Mouse (Mus musculus): Measurements from ENCODE around the gene Acbd4. TPM values are rescaled to one million over a fixed set of nuclear protein-coding genes. Genes with fewer than 3 reads are reported as not detected.
A peak's percentile ranks its signal among the peaks of the same experiment; 100 is the strongest.

The Acbd4 gene
- polyA plus RNA-seq, 1 experiment from 2014 or later: 10.2 TPM

DNA sequence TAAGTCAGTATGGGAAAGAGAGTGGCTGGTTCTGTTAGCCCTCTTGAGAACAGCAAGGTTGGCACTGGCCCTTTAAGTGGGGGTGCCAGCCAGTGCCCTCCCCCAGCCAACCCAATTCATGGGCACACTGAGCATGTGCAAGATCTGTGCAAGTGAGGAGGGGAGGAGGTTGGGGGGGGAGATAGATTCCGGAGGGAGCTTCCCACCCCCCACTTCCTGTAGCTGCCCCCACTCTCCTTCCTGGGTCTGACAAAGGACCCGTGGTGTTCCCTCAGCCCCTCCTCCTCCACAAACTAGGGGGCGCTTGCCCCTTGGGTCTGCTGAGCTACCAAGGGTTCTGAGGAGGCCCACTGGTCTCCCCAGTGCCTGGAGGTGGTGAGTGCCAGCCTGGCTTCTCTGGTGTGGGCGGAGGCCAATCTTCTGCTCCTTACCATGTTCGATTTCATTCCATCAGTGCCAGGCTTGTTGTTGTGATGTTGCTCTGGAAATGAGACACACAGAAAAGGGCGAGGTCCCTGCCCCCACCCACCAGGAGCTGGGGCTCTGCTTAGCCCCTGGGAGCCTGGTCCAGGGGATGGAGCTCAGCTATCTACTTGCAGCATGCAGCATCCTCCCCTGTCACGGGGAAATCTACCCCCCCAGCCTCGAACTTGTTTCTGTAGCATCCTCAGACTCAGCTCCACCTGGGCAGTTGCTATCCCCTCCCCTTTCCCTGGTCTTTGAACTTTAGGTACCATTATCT, 41.1 kb downstream of the Acbd4 start:
- Histone ChIP-seq H3K4me3 (peak overlapping the region; percentile 31; the same call in 1 of the 2 replicates), H3K27ac (peak overlapping the region; percentile 88), H3K4me1 (peaks cover 51% of the 10 kb centered on the region), H3K36me3 (peaks cover 15% of the 10 kb centered on the region), H3K9me3 (no peaks in the 10 kb centered on the region), H3K27me3 (ENCODE audit: insufficient read depth, poor library complexity, severe bottlenecking) (no peaks in the 10 kb centered on the region)
- peak; percentile 83 for DNase-seq (ENCODE audit: low spot score)
- 32% methylated on average over 8 of the region's 8 CpGs for WGBS

DNA sequence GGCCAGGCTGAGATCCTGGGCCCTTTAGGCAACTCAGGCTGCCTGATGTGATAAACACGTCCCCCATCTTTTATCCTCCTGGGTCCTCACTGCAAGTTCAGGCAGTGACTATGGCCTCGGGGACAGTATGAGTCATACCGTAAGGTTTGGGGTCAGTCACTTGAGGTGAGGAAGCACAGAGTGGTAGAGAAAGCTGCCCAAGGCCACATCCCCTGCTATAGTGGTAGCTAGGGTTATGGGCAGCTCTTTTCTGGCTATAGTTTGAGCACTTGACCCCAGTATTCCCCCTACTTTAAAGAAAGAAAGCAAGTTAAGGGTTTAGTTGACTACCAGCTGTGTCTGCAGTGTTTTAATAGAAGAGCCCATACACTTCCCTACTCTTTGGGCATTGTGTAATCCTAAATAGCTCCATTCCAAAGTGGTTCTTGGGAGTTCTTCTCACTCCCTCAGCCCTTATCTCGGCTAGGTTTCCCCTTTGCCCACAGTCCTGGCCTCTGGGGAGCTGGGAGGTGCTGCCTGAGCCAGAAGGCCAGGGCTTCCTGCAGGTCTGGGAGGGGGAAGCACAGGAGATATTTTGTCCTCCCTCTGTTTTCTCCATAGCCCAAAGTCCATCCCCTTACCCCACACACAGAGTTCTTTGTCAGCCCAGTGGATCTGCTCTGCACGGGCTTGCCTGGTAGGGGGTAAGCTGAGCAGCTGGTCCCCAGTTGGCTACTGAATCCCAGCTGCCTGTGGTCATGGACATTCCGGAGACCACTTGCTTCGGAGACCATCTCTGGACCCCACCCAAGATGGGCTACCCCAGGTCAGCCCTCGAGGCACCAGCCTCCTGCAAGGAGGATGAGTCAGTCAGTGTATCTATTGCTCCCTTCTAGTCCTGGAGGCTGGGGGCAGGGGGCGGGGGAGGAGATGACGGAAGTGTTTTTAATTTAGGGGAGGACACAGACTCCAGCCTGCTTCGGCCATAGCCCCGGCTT, 43.1 kb downstream of the Acbd4 start:
- no peak for DNase-seq (ENCODE audit: low spot score)
- H3K27ac ChIP-seq: peak overlapping the region; percentile 78
- H3K4me1 ChIP-seq: peaks cover 51% of the 10 kb centered on the region
- no peaks in the 10 kb centered on the region for H3K27me3 ChIP-seq (ENCODE audit: insufficient read depth, poor library complexity, severe bottlenecking)
- peaks cover 2% of the 10 kb centered on the region; the same call in 1 of the 2 replicates for H3K36me3 ChIP-seq
- H3K4me3 ChIP-seq: no peak overlapping the region
- no peaks in the 10 kb centered on the region for H3K9me3 ChIP-seq
- WGBS: 28% methylated on average over 12 of the region's 12 CpGs

DNA sequence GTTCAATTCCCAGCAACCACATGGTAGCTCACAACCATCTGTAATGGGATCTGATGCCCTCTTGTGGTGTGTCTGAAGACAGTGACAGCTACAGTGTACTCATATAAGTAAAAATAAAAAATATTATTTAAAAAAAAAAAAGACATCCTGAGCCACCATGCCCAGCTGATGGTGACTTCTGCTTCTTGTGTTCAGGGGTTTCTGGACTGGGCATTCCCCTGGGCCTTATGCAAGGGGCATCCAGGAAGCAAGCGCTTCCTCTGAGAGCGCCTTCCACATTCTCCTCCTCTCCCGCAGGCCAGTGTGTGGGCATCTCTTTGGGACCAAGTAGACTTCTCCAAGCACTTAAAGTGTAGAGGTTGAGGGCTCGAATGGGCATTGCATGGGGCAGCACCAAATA, 44.9 kb downstream of the Acbd4 start:
- Histone ChIP-seq H3K4me3 (no peak overlapping the region), H3K9me3 (no peaks in the 10 kb centered on the region), H3K27ac (no peak overlapping the region), H3K27me3 (ENCODE audit: insufficient read depth, poor library complexity, severe bottlenecking) (no peaks in the 10 kb centered on the region), H3K4me1 (peaks cover 35% of the 10 kb centered on the region), H3K36me3 (no peaks in the 10 kb centered on the region)
- DNase-seq (ENCODE audit: low spot score): no peak
- WGBS: 87% methylated on average over 4 of the region's 4 CpGs

DNA sequence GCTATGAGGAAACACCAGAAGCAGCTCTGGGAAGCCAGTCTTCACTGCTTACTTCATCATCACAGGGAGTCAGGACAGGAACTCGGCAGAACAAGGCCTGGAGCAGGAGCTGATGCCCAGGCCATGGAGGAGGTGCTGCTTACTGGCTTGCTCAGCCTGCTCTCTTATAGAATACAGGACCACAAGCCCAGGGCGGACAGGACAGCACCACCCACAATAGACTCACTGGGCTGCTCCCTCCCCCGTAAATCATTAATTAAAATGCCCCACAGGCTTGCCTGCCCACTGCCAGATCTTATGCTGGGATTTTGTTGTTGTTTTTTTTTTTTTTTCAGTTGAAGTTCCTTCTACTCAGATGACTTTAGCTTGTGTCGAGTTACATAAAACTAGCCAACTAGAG, 46.3 kb downstream of the Acbd4 start:
- no peaks in the 10 kb centered on the region for H3K9me3 ChIP-seq
- H3K27me3 ChIP-seq (ENCODE audit: insufficient read depth, poor library complexity, severe bottlenecking): no peaks in the 10 kb centered on the region
- H3K4me3 ChIP-seq: no peak overlapping the region
- H3K27ac ChIP-seq: no peak overlapping the region
- H3K4me1 ChIP-seq: peaks cover 21% of the 10 kb centered on the region
- H3K36me3 ChIP-seq: no peaks in the 10 kb centered on the region
- no peak for DNase-seq (ENCODE audit: low spot score)
- 63% methylated on average over 4 of the region's 4 CpGs for whole genome bisulfite sequencing

DNA sequence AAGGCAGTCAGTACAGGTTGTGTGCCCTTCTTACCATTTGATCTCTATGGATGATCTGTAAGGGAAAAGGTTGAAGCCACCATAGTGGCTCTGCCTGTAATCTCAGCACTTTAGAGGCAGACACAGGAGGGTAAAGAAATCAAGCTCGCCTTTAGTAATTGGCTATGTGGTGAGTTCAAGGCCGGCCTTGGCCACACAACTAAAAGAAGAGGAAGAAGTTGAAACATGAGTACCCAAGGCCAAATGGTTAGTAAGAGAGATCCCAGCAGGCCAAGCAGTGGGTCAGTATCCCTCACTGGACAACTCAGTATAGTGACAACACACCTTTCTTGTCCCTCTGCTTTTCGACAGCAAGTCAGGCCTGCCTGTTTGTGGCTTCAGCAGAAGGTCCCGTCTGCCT, 48.3 kb downstream of the Acbd4 start:
- Histone ChIP-seq H3K27ac (no peak overlapping the region), H3K36me3 (no peaks in the 10 kb centered on the region), H3K9me3 (no peaks in the 10 kb centered on the region), H3K4me3 (no peak overlapping the region), H3K4me1 (peaks cover 6% of the 10 kb centered on the region), H3K27me3 (ENCODE audit: insufficient read depth, poor library complexity, severe bottlenecking) (no peaks in the 10 kb centered on the region)
- DNase-seq (ENCODE audit: low spot score): no peak
- WGBS: 88% methylated on average over 4 of the region's 4 CpGs

DNA sequence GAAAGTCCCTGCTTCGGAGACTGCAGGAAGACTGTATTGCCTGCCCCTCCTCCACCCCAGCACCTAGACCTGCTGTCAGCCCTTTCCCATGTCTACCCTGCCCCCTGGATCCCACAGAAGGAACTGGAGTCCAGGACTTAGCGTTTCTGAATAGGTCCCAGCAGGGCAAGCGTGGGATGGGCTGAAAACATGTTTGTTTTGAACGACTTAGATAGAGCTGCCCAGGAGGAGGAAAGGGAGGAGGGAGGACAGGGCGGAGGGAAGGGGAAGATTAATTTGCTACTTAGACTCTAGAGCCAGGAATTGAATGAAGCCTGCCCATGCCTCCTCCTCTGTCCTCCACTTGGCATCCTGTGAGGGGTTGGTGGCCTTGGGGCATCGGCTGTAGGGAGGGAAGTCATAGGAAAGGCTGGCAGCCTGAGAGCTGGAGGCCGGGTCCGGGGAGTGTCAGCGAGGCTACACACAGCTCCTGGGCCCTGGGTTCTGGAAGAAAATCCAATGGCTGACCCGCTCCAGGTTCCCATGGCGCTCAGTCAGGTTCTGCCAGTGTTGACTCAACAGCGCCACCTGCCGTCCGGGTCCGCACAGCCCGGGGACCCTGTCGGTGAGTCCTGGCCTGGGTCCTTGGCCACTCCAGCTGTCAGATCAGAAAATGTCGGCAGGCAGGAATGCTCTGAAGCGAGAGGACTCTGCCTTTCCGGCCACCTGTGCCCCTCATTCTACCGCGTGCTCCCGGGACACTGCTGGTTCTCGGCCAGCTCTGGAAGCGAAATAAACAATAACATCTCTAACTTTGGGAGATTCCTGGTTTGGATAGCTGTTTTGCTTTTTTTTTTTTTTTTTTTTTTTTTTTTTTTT, 57.4 kb downstream of the Acbd4 start:
- H3K9me3 ChIP-seq: no peaks in the 10 kb centered on the region
- under 1% methylated on average over 25 of the region's 25 CpGs for WGBS
- H3K4me3 ChIP-seq: peak overlapping the region; percentile 59
- DNase-seq (ENCODE audit: low spot score): peak; percentile 97
- no peaks in the 10 kb centered on the region for H3K36me3 ChIP-seq
- H3K27me3 ChIP-seq (ENCODE audit: insufficient read depth, poor library complexity, severe bottlenecking): 0 out of 2 replicates have a peak, but pooled peaks cover 3% of the 10 kb centered on the region
- H3K27ac ChIP-seq: peak overlapping the region; percentile 79
- peaks cover 8% of the 10 kb centered on the region for H3K4me1 ChIP-seq

DNA sequence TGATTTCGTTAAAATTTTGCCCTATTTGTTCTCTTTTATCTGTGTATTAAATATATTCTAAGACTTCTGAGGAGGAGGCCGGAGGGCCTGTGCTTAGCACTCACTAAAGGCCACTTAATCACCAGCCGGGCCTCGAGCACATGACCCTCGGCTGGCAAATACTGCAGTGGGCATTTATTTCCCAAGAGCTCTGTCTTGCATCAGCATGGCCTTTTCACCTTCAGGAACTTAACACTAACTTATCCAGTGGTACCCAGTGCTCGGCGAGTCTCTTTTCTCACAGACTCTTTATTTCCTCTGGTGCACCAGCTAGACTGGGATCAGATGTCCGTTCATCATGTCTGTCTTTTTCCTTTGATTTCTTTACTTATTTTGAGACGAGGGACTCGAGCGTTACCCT, 59.3 kb downstream of the Acbd4 start:
- H3K4me1 ChIP-seq: peaks cover 12% of the 10 kb centered on the region
- H3K9me3 ChIP-seq: no peaks in the 10 kb centered on the region
- no peak for DNase-seq (ENCODE audit: low spot score)
- H3K27ac ChIP-seq: no peak overlapping the region
- H3K36me3 ChIP-seq: no peaks in the 10 kb centered on the region
- H3K27me3 ChIP-seq (ENCODE audit: insufficient read depth, poor library complexity, severe bottlenecking): peaks cover 5% of the 10 kb centered on the region; the same call in 1 of the 2 replicates
- 89% methylated on average over 11 of the region's 11 CpGs for WGBS
- H3K4me3 ChIP-seq: no peak overlapping the region

DNA sequence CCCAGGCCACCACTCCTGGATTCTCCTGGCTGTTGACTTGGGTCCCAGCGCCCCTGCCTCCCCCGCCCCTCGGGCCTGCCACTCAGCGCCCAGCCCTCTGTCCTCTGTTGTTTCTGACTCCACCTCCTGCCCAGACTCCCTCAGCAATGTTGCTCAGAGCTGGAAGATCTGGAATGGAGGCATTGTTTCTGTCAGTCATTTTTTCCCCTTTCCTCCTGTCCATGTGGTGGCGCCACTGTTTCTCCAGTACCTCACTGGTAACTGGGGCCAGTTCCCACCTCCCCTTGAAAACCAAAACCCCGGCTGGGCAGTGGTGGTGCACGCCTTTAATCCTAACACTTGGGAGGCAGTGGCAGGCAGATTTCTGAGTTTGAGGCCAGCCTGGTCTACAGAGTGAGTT, 60.0 kb downstream of the Acbd4 start:
- H3K4me3 ChIP-seq: no peak overlapping the region
- no peak overlapping the region for H3K27ac ChIP-seq
- no peaks in the 10 kb centered on the region for H3K36me3 ChIP-seq
- H3K27me3 ChIP-seq (ENCODE audit: insufficient read depth, poor library complexity, severe bottlenecking): peaks cover 10% of the 10 kb centered on the region; the same call in 1 of the 2 replicates
- peaks cover 3% of the 10 kb centered on the region; the same call in 1 of the 2 replicates for H3K9me3 ChIP-seq
- H3K4me1 ChIP-seq: peaks cover 12% of the 10 kb centered on the region
- DNase-seq (ENCODE audit: low spot score): no peak
- WGBS: 61% methylated on average over 7 of the region's 7 CpGs

Other genes starting within 250 kb of the Acbd4 start
- 206 and 238 TPM in 2 replicates for gene Eftud2, start 220.7 kb upstream of the Acbd4 start, polyA plus RNA-seq (2016; fragmentation: Nextera tagmentation; extraction: Ambion mirVana)
- gene Ccdc103, start 220.5 kb upstream of the Acbd4 start, polyA plus RNA-seq (2016; fragmentation: Nextera tagmentation; extraction: Ambion mirVana): 0.62 and 0.93 TPM in 2 replicates
- not detected in 2 replicates for gene Fam187a, start 216.5 kb upstream of the Acbd4 start, polyA plus RNA-seq (2016; fragmentation: Nextera tagmentation; extraction: Ambion mirVana)
- gene Gfap, start 200.8 kb upstream of the Acbd4 start, polyA plus RNA-seq (2016; fragmentation: Nextera tagmentation; extraction: Ambion mirVana): 0.05 and 0.09 TPM in 2 replicates
- gene Kif18b, start 176.6 kb upstream of the Acbd4 start, polyA plus RNA-seq (2016; fragmentation: Nextera tagmentation; extraction: Ambion mirVana): 7.7 and 12.1 TPM in 2 replicates
- gene C1ql1, start 155.0 kb upstream of the Acbd4 start, polyA plus RNA-seq (2016; fragmentation: Nextera tagmentation; extraction: Ambion mirVana): 0.34 and 0.98 TPM in 2 replicates
- gene Nmt1, start 73.5 kb upstream of the Acbd4 start, polyA plus RNA-seq (2016; fragmentation: Nextera tagmentation; extraction: Ambion mirVana): 58.4 and 59.0 TPM in 2 replicates
- 113 and 137 TPM in 2 replicates for gene Dcakd, start 73.3 kb upstream of the Acbd4 start, polyA plus RNA-seq (2016; fragmentation: Nextera tagmentation; extraction: Ambion mirVana)
- 3.6 and 4.8 TPM in 2 replicates for gene Plcd3, start within 50 bp of the Acbd4 start, polyA plus RNA-seq (2016; fragmentation: Nextera tagmentation; extraction: Ambion mirVana)
- gene Hexim1, start 14.5 kb downstream of the Acbd4 start, polyA plus RNA-seq (2016; fragmentation: Nextera tagmentation; extraction: Ambion mirVana): 1.8 and 2.8 TPM in 2 replicates
- 6.5 and 7.9 TPM in 2 replicates for gene Hexim2, start 30.7 kb downstream of the Acbd4 start, polyA plus RNA-seq (2016; fragmentation: Nextera tagmentation; extraction: Ambion mirVana)
- gene Fmnl1, start 69.4 kb downstream of the Acbd4 start, polyA plus RNA-seq (2016; fragmentation: Nextera tagmentation; extraction: Ambion mirVana): 0.92 and 1.2 TPM in 2 replicates
- gene 1700023F06Rik, start 106.9 kb downstream of the Acbd4 start, polyA plus RNA-seq (2016; fragmentation: Nextera tagmentation; extraction: Ambion mirVana): 0.35 TPM in 1 of 2 replicates, not detected in the other
- gene Spata32, start 116.8 kb downstream of the Acbd4 start, polyA plus RNA-seq (2016; fragmentation: Nextera tagmentation; extraction: Ambion mirVana): not detected in 2 replicates
- 1.7 and 2.1 TPM in 2 replicates for gene Map3k14, start 165.8 kb downstream of the Acbd4 start, polyA plus RNA-seq (2016; fragmentation: Nextera tagmentation; extraction: Ambion mirVana)